Mouse (Mus musculus): ENCODE results near the gene Mlh1.

Gene Mlh1

DNA sequence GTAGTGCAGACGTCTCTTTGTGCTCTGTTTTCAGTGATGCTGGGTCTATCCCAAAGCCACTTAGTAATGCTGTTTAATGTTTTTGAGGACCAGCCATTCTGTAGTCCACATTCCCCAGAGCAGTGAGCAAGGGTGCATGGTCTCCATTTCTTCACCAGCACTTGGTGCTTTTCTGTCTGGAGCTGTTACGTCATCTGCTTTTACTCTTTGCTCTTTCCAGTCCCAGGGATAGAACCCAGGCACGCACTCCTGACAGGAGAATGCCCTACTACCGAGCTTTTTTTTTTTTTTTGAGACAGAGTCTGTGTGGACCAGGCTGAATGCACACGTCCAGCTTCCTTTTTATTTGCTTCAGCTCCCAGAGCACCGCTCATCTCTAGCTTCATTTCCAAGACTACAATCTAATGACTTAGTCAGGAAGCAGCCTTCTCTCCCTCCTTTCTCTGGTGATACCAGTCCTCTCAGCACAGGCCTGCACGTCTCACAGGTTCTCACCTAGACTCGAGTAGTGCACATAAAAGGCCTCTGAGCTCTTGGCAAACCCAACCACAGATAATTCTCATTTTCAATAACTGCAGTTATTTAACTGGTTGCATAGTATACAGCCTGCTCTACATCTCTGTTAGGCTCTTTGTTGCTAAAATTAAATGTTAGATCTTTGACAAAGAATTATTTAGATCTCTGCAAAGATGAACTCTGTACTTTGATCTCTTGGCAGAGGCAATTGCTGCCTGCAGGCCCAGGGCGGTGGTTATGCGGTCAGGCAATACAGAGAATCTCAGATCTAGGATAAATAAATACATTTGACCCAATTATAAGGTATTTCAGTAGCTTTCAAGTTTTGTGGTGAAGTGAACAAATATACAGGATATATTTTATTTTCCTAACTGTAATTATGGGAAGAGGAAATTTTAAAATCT, 60.2 kb downstream of the Mlh1 start:
- no peak for DNase-seq

DNA sequence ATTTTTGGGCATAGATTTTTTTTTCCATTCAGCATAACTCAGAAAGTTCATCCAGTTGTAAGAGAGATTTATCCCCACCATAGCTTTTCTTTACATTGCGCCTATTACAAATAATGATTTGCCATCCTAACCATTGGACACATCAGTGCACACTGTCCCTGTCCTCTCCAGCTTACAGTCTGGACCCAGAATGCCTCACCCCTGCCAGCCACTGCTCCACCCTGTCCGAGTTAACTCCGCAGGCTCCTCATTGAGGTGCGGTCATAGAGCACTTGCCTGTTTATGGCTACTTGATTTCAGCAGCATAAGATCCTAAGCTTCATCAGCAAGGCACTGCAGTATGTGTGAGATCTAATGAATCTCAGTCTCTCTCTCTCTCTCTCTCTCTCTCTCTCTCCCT, 61.2 kb downstream of the Mlh1 start:
- no peak for DNase-seq

- DNase-seq = no peak
Observed at GRCm38 (mm10) chr9:111209158-111209699, 62.4 kb downstream of the Mlh1 start.

- DNase-seq = no peak
Observed at GRCm38 (mm10) chr9:111208185-111208584, 63.4 kb downstream of the Mlh1 start.

- no peak for DNase-seq
Observed at GRCm38 (mm10) chr9:111207683-111208082, 63.9 kb downstream of the Mlh1 start.

- DNase-seq = no peak
Observed at GRCm38 (mm10) chr9:111204601-111205375, 66.8 kb downstream of the Mlh1 start.

- DNase-seq = no peak
Observed at GRCm38 (mm10) chr9:111200208-111200607, 71.4 kb downstream of the Mlh1 start.

- no peak for DNase-seq
Observed at GRCm38 (mm10) chr9:111198332-111198731, 73.3 kb downstream of the Mlh1 start.

DNA sequence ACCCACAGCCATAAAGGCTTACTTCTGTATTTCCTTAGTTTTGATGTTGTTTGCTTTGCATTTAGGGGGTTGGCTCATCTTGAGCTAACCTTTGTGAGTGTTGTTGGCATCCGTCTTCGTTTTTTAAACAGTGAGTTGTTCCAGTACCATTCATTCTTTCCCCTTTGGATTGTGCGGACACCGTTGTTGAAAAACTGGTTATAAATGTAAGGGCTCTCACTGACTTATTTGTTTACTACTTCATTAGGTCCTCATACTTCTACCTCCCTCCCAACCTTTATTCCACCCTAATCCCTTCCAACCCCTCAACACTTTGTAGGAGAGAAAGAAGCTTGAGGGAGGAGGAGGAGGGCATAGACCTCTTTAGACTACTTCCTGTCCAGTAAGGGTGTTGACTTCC, 73.9 kb downstream of the Mlh1 start:
- DNase-seq = no peak

DNA sequence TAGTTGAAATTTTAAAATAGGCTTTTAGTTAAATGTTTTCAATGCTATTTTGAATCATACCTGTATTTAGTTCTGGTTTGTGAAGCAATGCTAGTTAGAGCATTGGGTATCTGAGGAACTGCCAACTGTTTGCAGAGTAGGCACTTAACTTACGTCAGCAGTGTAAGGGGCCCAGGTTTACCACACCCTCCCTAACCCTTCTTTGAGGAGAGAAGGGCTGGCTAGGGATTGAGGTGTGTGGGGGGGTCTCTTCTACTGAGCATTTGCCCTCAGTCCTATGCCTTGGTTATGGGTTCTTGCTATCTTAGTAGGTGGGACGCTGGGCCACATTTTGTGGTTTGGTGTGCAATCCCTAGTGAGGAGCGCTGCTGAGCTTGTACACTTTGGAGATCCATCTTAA, 74.5 kb downstream of the Mlh1 start:
- DNase-seq = no peak

DNA sequence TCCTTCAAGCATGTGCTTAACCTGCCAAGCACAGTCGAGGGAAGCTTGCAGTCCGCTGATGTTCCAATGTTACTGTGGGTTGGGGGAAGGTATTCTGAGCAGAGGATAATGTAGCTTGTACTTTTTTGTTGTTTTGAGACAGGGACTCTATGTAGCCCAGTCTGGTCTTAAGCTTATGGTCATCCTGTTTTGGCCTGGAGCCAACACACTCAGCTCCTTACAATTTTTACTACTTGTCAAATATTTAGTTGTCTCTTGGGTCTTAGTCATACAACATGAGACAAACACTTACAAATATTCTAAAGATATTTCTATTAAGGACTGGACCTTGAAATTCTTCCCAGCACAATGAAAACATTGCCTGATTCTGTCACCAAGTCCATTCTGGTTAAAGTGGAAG, 78.4 kb downstream of the Mlh1 start:
- no peak for DNase-seq

DNA sequence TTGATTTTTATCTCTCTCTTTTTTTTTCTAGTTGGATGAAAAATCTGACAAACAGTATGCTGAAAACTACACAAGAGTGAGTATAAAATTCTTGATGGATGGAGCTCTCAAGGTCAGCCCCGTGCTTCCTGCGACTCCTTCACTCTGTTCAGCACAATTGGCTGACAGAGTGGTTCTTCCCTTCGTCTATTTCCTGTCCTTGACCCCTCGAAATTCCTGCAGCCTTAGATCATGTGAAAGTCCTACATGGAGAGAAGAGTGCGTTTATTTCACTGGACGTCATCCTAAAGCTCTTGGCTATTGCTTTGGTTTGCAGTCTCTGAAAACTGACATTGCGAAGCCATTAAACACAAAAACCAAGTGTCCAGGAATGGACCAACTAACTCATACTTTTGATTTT, 82.9 kb downstream of the Mlh1 start:
- no peak for DNase-seq

GRCm38 (mm10) chr9:111186861-111187260, 84.7 kb downstream of the Mlh1 start:
- DNase-seq = no peak

DNA sequence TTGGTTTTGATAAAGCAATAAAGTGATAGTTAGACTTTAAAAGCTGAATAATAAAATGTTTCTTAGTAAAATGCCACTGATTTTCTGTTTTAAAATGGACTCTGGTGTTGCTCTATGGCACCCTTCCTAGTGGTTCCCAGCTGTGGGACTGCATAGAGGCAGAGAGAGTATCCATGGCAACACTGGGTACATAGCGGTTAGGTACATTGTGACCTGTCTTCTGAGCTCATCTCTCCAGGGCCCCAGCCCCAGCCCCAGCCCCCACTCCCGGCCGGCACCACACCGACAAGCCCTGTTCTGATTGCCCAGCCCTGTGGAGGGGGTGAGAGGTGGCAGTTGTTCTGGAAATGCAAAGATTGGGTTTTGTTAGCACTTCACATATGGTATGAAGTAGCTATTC, 86.7 kb downstream of the Mlh1 start:
- no peak for DNase-seq

DNA sequence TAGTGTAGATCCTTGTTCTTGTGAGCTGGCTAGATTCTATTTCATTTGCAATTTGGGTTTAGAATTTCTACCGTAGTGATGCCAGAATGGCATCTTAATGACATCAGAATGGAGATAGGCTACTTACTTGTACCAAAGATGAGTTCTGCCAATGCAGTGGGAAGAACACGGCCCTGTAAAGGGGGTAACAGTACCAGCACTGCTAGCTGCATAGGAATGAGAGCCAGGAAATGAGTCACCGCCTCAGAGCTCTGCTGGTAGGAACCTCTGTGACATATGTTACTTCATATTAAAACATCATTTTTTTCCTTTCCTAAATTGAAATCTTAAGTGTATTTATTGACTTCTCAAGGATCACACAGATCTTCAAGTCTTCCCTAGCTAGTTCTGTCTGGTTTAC, 89.4 kb downstream of the Mlh1 start:
- no peak for DNase-seq

DNA sequence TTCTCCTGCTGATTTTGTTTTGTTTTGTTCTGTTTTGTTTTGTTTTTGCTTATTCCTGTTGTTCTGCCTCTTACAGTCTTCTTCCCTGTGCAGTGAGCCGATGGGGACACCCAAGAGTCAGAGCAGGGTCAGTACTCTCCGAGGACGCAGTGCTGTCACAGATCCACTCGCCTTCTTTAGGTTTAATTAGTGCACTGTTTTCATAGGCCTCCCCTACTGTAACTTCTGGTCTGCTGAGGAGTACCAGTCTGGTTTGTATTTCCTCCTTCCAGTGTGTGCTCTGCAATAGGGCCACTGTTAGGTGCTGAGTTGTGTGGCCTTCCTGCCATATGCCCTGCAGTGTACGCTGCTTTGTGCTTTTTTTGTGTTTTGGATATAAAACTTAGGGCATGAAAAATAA, 92.6 kb downstream of the Mlh1 start:
- DNase-seq = no peak
